Mouse (Mus musculus) MEL (cell line): ENCODE data around the gene Myo1e. TPM values are rescaled to one million over a fixed set of nuclear protein-coding genes. Genes with fewer than 3 reads are reported as not detected.

Source experiments
- DNase-seq: peaks from one replicate; pipeline ENCODE4 v3.0.0; 2011; ENCODE audit warnings: low read depth, low spot score
- H3K27ac ChIP-seq: 2 replicates; pipeline ENCODE4 v1.5.1; 2012; ENCODE audit warnings: low read depth, mild to moderate bottlenecking, control low read depth, low read length, moderate library complexity; ENCODE audit not compliant: control insufficient read depth
- H3K27me3 ChIP-seq, 2 experiments: fragments of 150-350 bp in 1 of 2; sonication (generic) in 1 of 2; 2 replicates each; pipeline ENCODE4 v1.6.1; 2012; ENCODE audit warnings: low read length in 2 of 2, mild to moderate bottlenecking in 2 of 2, improper control_type of control experiment in 1 of 2, moderate library complexity in 1 of 2; ENCODE audit not compliant: insufficient read depth in 2 of 2, control insufficient read depth in 1 of 2
- H3K36me3 ChIP-seq, 2 experiments: 2 replicates each; pipeline ENCODE4 v1.6.1; 2012 to 2014; ENCODE audit warnings: low read length in 2 of 2, improper control_type of control experiment in 1 of 2, inconsistent platforms in 1 of 2, mild to moderate bottlenecking in 1 of 2; ENCODE audit not compliant: insufficient read depth in 2 of 2, control insufficient read depth in 1 of 2
- H3K4me1 ChIP-seq, 2 experiments: fragments of 150-350 bp in 1 of 2; sonication (generic) in 1 of 2; 2 replicates each; pipeline ENCODE4 v1.6.1; 2012; ENCODE audit warnings: low read length in 2 of 2, improper control_type of control experiment in 1 of 2, mild to moderate bottlenecking in 1 of 2; ENCODE audit not compliant: insufficient read depth in 2 of 2, control insufficient read depth in 1 of 2
- H3K4me3 ChIP-seq, 2 experiments: fragments of 150-350 bp in 1 of 2; sonication (generic) in 1 of 2; 2 replicates each; pipeline ENCODE4 v1.5.1; 2012; ENCODE audit warnings: low read depth in 2 of 2, low read length in 2 of 2, mild to moderate bottlenecking in 2 of 2, moderate library complexity in 2 of 2, control low read depth in 1 of 2, improper control_type of control experiment in 1 of 2; ENCODE audit not compliant: control insufficient read depth in 1 of 2, insufficient read depth in 1 of 2
- H3K79me2 ChIP-seq: 2 replicates; pipeline ENCODE4 v1.6.1; 2012; ENCODE audit warnings: mild to moderate bottlenecking, low read length, moderate library complexity; ENCODE audit not compliant: control insufficient read depth, poor library complexity, insufficient read depth
- H3K9ac ChIP-seq: 2 replicates; pipeline ENCODE4 v1.6.1; 2012; ENCODE audit warnings: low read depth, mild to moderate bottlenecking, control low read depth, low read length, moderate library complexity; ENCODE audit not compliant: control insufficient read depth, poor library complexity, severe bottlenecking
- H3K9me3 ChIP-seq: fragments of 150-350 bp; sonication (generic); replicated peaks from 2 replicates; pipeline ENCODE4 v1.6.1; 2012; ENCODE audit warnings: mild to moderate bottlenecking, low read length, improper control_type of control experiment, moderate library complexity; ENCODE audit not compliant: insufficient read depth
- BHLHE40 ChIP-seq: IDR thresholded peaks from 2 replicates; pipeline ENCODE4 v1.6.1; 2012; ENCODE audit warnings: low read depth, mild to moderate bottlenecking, inconsistent platforms, low read length, improper control_type of control experiment, borderline replicate concordance
- CHD1 ChIP-seq: IDR thresholded peaks from 2 replicates; pipeline ENCODE4 v1.6.1; 2012; ENCODE audit warnings: low read depth, mild to moderate bottlenecking, inconsistent platforms, low read length, improper control_type of control experiment
- CHD2 ChIP-seq: IDR thresholded peaks from 2 replicates; pipeline ENCODE4 v1.6.1; 2011; ENCODE audit warnings: low read length, improper control_type of control experiment
- CTCF ChIP-seq, 3 experiments: IDR thresholded peaks in 2 of 3; conservative IDR thresholded peaks in 1 of 3; 2 replicates each; pipeline ENCODE4 v1.5.1; 2011 to 2012; ENCODE audit warnings: low read length in 3 of 3, low read depth in 2 of 3, mild to moderate bottlenecking in 2 of 3, improper control_type of control experiment in 1 of 3, inconsistent platforms in 1 of 3, mixed read lengths in 1 of 3, moderate library complexity in 1 of 3; ENCODE audit not compliant: control insufficient read depth in 1 of 3, insufficient read depth in 1 of 3, poor library complexity in 1 of 3, severe bottlenecking in 1 of 3
- EP300 ChIP-seq, 2 experiments: IDR thresholded peaks; 2 replicates each; pipeline ENCODE4 v1.6.1; 2011; ENCODE audit warnings: improper control_type of control experiment in 2 of 2, low read length in 2 of 2, low read depth in 1 of 2, mild to moderate bottlenecking in 1 of 2
- HCFC1 ChIP-seq: IDR thresholded peaks from 2 replicates; pipeline ENCODE4 v1.6.1; 2012; ENCODE audit warnings: low read depth, mild to moderate bottlenecking, inconsistent platforms, low read length, improper control_type of control experiment, moderate library complexity
- JUND ChIP-seq: IDR thresholded peaks from 2 replicates; pipeline ENCODE4 v1.6.1; 2011; ENCODE audit warnings: low read depth, mild to moderate bottlenecking, improper control_type of control experiment, low read length
- MAX ChIP-seq: IDR thresholded peaks from 2 replicates; pipeline ENCODE4 v1.6.1; 2011; ENCODE audit warnings: low read length, improper control_type of control experiment
- MAZ ChIP-seq: IDR thresholded peaks from 2 replicates; pipeline ENCODE4 v1.6.1; 2012; ENCODE audit warnings: low read depth, mild to moderate bottlenecking, inconsistent platforms, low read length, improper control_type of control experiment
- MEF2A ChIP-seq: IDR thresholded peaks from 2 replicates; pipeline ENCODE4 v1.6.1; 2014; ENCODE audit warnings: low read depth, mild to moderate bottlenecking, inconsistent platforms, low read length, improper control_type of control experiment; ENCODE audit not compliant: poor library complexity, insufficient replicate concordance, severe bottlenecking; ENCODE audit errors: extremely low read depth
- MXI1 ChIP-seq: IDR thresholded peaks from 2 replicates; pipeline ENCODE4 v1.6.1; 2011; ENCODE audit warnings: mild to moderate bottlenecking, low read depth, low read length, improper control_type of control experiment
- NRF1 ChIP-seq: IDR thresholded peaks from 2 replicates; pipeline ENCODE4 v1.6.1; 2014; ENCODE audit warnings: low read depth, mild to moderate bottlenecking, inconsistent platforms, low read length, improper control_type of control experiment, moderate library complexity; ENCODE audit not compliant: poor library complexity, insufficient read depth, severe bottlenecking
- POLR2AphosphoS2 ChIP-seq: IDR thresholded peaks from 2 replicates; pipeline ENCODE4 v1.6.1; 2011; ENCODE audit warnings: low read length, improper control_type of control experiment
- POLR2AphosphoS5 ChIP-seq: IDR thresholded peaks from 2 replicates; pipeline ENCODE4 v1.6.1; 2012; ENCODE audit warnings: low read depth, borderline replicate concordance, mild to moderate bottlenecking, inconsistent platforms, low read length, moderate library complexity, mixed read lengths
- RCOR1 ChIP-seq: IDR thresholded peaks from 2 replicates; pipeline ENCODE4 v1.6.1; 2012; ENCODE audit warnings: low read depth, mild to moderate bottlenecking, inconsistent platforms, low read length, improper control_type of control experiment
- TAL1 ChIP-seq: IDR thresholded peaks from 2 replicates; pipeline ENCODE4 v1.6.1; 2012; ENCODE audit warnings: mild to moderate bottlenecking, inconsistent platforms, low read length, moderate library complexity, mixed read lengths
- TBP ChIP-seq: IDR thresholded peaks from 2 replicates; pipeline ENCODE4 v1.8.0; 2011; ENCODE audit warnings: low read depth, low read length, improper control_type of control experiment
- USF1 ChIP-seq: IDR thresholded peaks from 2 replicates; pipeline ENCODE4 v1.6.1; 2014; ENCODE audit warnings: low read depth, mild to moderate bottlenecking, inconsistent platforms, low read length, improper control_type of control experiment, moderate library complexity
- ZMIZ1 ChIP-seq: IDR thresholded peaks from 2 replicates; pipeline ENCODE4 v1.6.1; 2012; ENCODE audit warnings: low read depth, mild to moderate bottlenecking, inconsistent platforms, low read length, improper control_type of control experiment, moderate library complexity
- polyA plus RNA-seq, 2 experiments: library from polyadenylated mRNA; stranded (reverse) in 1 of 2; unstranded in 1 of 2; fragments of >175 nt in 1 of 2; fragments of >200 nt in 1 of 2; gene quantifications; 2 replicates each; pipeline versions ENCODE4 v1.2.1 to v1.2.4; 2012; ENCODE audit warnings: low replicate concordance in 2 of 2, low read depth in 1 of 2; ENCODE audit not compliant: insufficient read length in 2 of 2, insufficient read depth in 1 of 2, missing spikeins in 1 of 2
- total RNA-seq: library from RNA; depleted of rRNA; stranded (reverse); fragments of 300-350 nt; gene quantifications from 2 replicates; pipeline ENCODE4 v1.2.3, GENCODE M21; 2012

The Myo1e gene
- total and polyA plus RNA-seq, 3 experiments: 4.9 to 7.8 TPM; not detected in 1

DNA sequence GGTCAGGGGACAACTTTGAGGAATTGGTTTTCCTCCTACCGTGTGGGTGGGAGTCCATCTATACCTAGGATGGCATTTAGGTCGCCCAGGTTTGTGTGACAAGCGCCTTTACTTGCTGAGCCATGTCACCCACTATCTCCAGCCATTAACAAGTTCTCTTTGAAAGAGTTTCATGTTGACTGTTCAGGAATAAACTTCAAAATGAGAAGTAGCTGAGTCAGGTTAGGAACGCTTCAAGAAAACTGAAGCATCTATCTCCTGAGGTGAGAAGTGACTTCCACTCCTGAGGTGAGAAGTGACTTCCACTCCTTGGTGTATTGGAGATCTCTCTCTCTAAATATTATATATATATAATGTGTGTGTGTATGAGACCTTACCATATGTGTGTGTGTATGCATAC is 19.2 kb downstream of the Myo1e start:
- TF ChIP-seq EP300 (IDR thresholded peaks at IDR 0.05; ENCODE audit: low read depth in 1 of 2, low read length in 2 of 2): no peak
- TF ChIP-seq HCFC1: no peak
- TF ChIP-seq MXI1: no peak
- no peak for TF ChIP-seq ZMIZ1
- TF ChIP-seq MAX: no peak
- TF ChIP-seq MEF2A: no peak
- no peak for TF ChIP-seq POLR2AphosphoS5
- TF ChIP-seq NRF1: no peak
- TF ChIP-seq TAL1: no peak
- TF ChIP-seq RCOR1: no peak
- no peak for TF ChIP-seq CHD2
- TF ChIP-seq CTCF (IDR thresholded peaks at IDR 0.05 in 2 of 3, conservative IDR thresholded peaks at IDR 0.05 in 1 of 3; ENCODE audit: control insufficient read depth in 1 of 3, insufficient read depth in 1 of 3, low read depth in 2 of 3, low read length in 3 of 3, poor library complexity in 1 of 3, severe bottlenecking in 1 of 3): no peak
- TF ChIP-seq CHD1: no peak
- no peak for TF ChIP-seq TBP
- no peak for TF ChIP-seq JUND
- TF ChIP-seq USF1: no peak
- TF ChIP-seq, all 39 proteins: peak for 0
- DNase-seq: no peak
- H3K4me3 ChIP-seq: no peak overlapping the region
- H3K4me1 ChIP-seq: no peaks in the 10 kb centered on the region
- H3K9me3 ChIP-seq: no peaks in the 10 kb centered on the region
- no peaks in the 10 kb centered on the region for H3K79me2 ChIP-seq
- no peaks in the 10 kb centered on the region for H3K36me3 ChIP-seq
- H3K27ac ChIP-seq: no peak overlapping the region
- peaks cover 2 to 5% of the 10 kb centered on the region in 2 experiments; a peak in 2 of 4 replicates for H3K27me3 ChIP-seq
- H3K9ac ChIP-seq: no peak overlapping the region

DNA sequence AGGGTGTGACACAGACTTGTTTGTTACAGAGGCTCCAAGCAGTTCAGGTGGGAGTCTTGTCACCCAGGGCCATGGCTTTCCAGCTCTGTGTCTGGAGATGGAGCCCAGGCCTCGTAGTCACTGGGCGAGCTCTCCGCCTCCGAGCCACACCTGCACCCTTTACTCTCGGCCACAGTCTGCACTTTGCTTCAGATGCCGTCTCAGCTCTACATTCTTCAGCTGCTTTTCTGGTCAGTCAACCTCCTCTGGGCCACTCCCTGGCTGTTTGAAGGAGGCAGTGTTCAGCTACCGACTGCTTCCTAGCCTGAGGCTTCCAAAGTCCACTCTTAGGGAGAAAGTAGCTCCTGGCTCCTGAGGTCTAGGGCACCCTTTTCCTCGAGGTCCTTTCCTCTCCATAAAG is 22.7 kb downstream of the Myo1e start:
- no peaks in the 10 kb centered on the region for H3K36me3 ChIP-seq
- no peak for TF ChIP-seq MAZ
- no peak for TF ChIP-seq BHLHE40
- TF ChIP-seq MAX: no peak
- TF ChIP-seq MEF2A: no peak
- TF ChIP-seq POLR2AphosphoS2: no peak
- no peak for TF ChIP-seq TAL1
- H3K9ac ChIP-seq: no peak overlapping the region
- H3K4me1 ChIP-seq: no peaks in the 10 kb centered on the region
- H3K27ac ChIP-seq: no peak overlapping the region
- no peaks in the 10 kb centered on the region for H3K9me3 ChIP-seq
- no peaks in the 10 kb centered on the region for H3K79me2 ChIP-seq
- no peak for DNase-seq
- no peak overlapping the region for H3K4me3 ChIP-seq
- H3K27me3 ChIP-seq: peaks cover 3 to 11% of the 10 kb centered on the region in 2 experiments
